Mouse (Mus musculus) skeletal muscle tissue, postnatal 0 days (tissue): ENCODE results near the gene Olfr1272. TPM values are rescaled to one million over a fixed set of nuclear protein-coding genes. Genes with fewer than 3 reads are reported as not detected.

Source experiments
- polyA plus RNA-seq: library from polyadenylated mRNA; unstranded; fragments of >200 nt; fragmentation: Nextera tagmentation; extraction: Ambion mirVana; gene quantifications from 2 replicates; pipeline ENCODE4 v1.2.1, GENCODE M21; 2015

Gene Olfr1272
- polyA plus RNA-seq: not detected in 2 replicates

DNA sequence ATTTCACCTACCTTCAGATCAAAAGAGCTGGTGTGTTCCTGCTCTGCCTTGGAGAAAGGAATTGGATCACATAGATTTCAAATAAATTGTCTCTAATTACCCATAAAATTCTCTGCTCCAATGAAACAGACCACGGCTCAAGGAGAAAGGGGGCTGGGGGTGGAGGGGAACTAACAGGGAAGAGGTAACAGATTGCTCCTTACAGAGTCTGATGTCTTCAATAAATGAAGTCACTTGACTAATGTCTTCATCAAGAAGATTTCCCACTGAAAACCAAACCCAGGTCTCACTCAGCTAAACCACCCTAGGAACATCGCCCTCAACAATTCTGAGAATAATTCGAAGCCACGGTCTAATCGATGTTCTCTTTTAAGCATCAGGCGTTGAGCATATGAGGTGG is at the start of gene Olfr1272:
Gene Olfr1272, minus strand, starts transcription at position 101 of the 400 bp plus-strand sequence.

DNA sequence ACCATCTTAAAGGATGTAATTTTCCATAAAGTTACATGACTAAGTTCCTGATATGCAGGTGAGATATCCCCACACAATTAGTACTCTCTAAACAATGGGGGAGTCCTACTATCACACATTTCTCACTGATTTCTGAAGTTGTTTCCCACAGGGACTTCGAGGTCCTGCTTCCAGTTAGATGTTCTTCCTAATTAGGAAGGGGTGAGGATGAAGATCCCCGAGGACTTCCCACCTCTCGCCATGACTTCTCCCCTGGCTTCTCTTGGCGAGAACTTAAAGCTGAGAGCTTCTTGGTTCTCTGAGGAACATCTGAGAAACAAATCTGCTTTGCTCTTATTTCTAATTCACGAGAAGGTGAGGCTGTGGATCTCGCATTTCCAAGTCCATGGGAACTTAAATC is 29.3 kb upstream of the Olfr1272 start, which contains the start of gene Gm13769:
Gene Gm13769, plus strand, starts transcription at position 301 of the 400 bp plus-strand sequence.

GRCm38 (mm10) chr2:90270932-90271331 is 21.7 kb downstream of the Olfr1272 start, which contains the start of gene Olfr1271:
TSS of gene Olfr1271 (minus strand) at chr2:90271032.

DNA sequence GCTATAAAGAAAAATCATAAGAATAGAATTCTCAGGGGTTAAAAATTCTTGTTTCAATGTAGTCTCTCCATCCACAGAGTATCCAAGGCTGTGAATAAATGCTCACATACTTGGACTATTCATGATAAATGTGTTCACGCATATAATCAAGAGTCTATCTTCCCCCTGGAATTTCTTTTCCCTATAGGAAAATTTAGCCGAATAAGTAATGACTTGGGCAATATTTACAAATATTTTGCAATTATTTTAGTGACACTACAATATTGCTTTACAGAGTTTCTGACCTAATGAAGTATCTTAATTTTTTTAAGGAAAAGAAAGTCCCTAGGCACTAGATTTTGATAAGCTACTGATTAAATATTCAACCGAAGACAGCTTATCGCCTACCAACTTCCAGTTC is 35.1 kb downstream of the Olfr1272 start, which contains the start of gene Olfr142:
Gene Olfr142, minus strand, starts transcription at position 101 of the 400 bp plus-strand sequence.

Other genes starting within 250 kb of the Olfr1272 start
- not detected in 2 replicates for gene Olfr140, start 229.2 kb downstream of the Olfr1272 start, polyA plus RNA-seq
- gene Olfr1269, start 171.4 kb downstream of the Olfr1272 start, polyA plus RNA-seq: not detected in 2 replicates
- not detected in 2 replicates for gene Olfr32, start 150.5 kb downstream of the Olfr1272 start, polyA plus RNA-seq
- not detected in 2 replicates for gene Olfr1270, start 139.8 kb downstream of the Olfr1272 start, polyA plus RNA-seq
- not detected in 2 replicates for gene Olfr1506, start 68.3 kb downstream of the Olfr1272 start, polyA plus RNA-seq
- not detected in 2 replicates for gene Olfr142, start 35.2 kb downstream of the Olfr1272 start, polyA plus RNA-seq
- gene Olfr1271, start 21.8 kb downstream of the Olfr1272 start, polyA plus RNA-seq: not detected in 2 replicates
- gene Gm13769, start 29.4 kb upstream of the Olfr1272 start, polyA plus RNA-seq: not detected in 2 replicates
- not detected in 2 replicates for gene Olfr1274-ps, start 105.8 kb upstream of the Olfr1272 start, polyA plus RNA-seq